Mouse (Mus musculus): ENCODE data around the gene Myof. TPM values are rescaled to one million over a fixed set of nuclear protein-coding genes. Genes with fewer than 3 reads are reported as not detected.

The Myof gene
- polyA plus RNA-seq, 1 experiment from 2014 or later = 16.5 TPM

- Histone ChIP-seq H3K9me3 (replicated peaks) (no peaks in the 10 kb centered on the region), H3K4me3 (replicated peaks) (no peak overlapping the region), H3K4me1 (no peaks in the 10 kb centered on the region), H3K4me2 (no peak overlapping the region), H3K9ac (no peak overlapping the region), H3K27ac (no peak overlapping the region), H3K27me3 (no peaks in the 10 kb centered on the region), H3K36me3 (no peaks in the 10 kb centered on the region)
- no peak for ATAC-seq (replicated peaks; ENCODE audit: low FRiP score)
- 40% methylated on average over 9 of the region's 9 CpGs for WGBS
Observed at GRCm38 (mm10) chr19:37851590-37852038, 191.8 kb downstream of the Myof start.

Other genes with a start within 250 kb of the Myof start
- gene Cep55, start 11.4 kb upstream of the Myof start, polyA plus RNA-seq (2015; fragmentation: Nextera tagmentation; extraction: Ambion mirVana) = 29.6 and 30.0 TPM in 2 replicates
- 1.4 and 1.7 TPM in 2 replicates for gene Ffar4, start 53.5 kb upstream of the Myof start, polyA plus RNA-seq (2015; fragmentation: Nextera tagmentation; extraction: Ambion mirVana)
- 13.8 and 24.7 TPM in 2 replicates for gene Rbp4, start 81.7 kb upstream of the Myof start, polyA plus RNA-seq (2015; fragmentation: Nextera tagmentation; extraction: Ambion mirVana)
- 0.06 TPM in 1 of 2 replicates, not detected in the other for gene Pde6c, start 89.2 kb upstream of the Myof start, polyA plus RNA-seq (2015; fragmentation: Nextera tagmentation; extraction: Ambion mirVana)
- 38.6 and 39.6 TPM in 2 replicates for gene Fra10ac1, start 180.6 kb upstream of the Myof start, polyA plus RNA-seq (2015; fragmentation: Nextera tagmentation; extraction: Ambion mirVana)
- 2.2 and 2.8 TPM in 2 replicates for gene Lgi1, start 221.0 kb upstream of the Myof start, polyA plus RNA-seq (2015; fragmentation: Nextera tagmentation; extraction: Ambion mirVana)

All from kidney, embryonic 15.5 days (tissue).